Mouse (Mus musculus): ENCODE results near the gene Ylpm1.

- no peak for TF ChIP-seq CTCF (conservative IDR thresholded peaks at IDR 0.05; ENCODE audit: low read length)
- no peak for TF ChIP-seq POU5F1 (IDR thresholded peaks at IDR 0.05; ENCODE audit: borderline replicate concordance, low read length)
These were observed 48.1 kb upstream of the Ylpm1 start for GRCm38 (mm10) chr12:84947894-84948583.

Data from E14TG2a.4 (cell line).